ENCODE assay signal across 14 mouse cellular contexts in genomic region chr19:47053471-47053870, GRCm38 (mm10). TPM values are rescaled to one million over a fixed set of nuclear protein-coding genes. Genes with fewer than 3 reads are reported as not detected.
DNase-seq lines count a peak whose midpoint lies in the region.
"Had no signal": no experiment of that assay in that cellular context is flagged by ENCODE, and none has a peak within 500 bp of the region (broad histone marks: within the 10 kb centered on the region; RNA-seq: fewer than 3 reads in every experiment).

No protein-coding gene starts in this region.

- DNase-seq in urinary bladder, postnatal 36 days (ENCODE audit: low spot score in 2 of 2) = peak; percentile 27 to 28
- DNase-seq in urinary bladder, postnatal 10 days (ENCODE audit: low spot score) = no peak
- DNase-seq in kidney, adult 9 months = peak; percentile 87
- peak; percentile 37 to 54 for DNase-seq in kidney, postnatal 4 days
- DNase-seq in cerebellum, postnatal 14 days = no peak
- DNase-seq in embryo, embryonic 9.5 days (ENCODE audit: extremely low spot score) = no peak
- no peak for DNase-seq in gastrocnemius, postnatal 4 days (ENCODE audit: low spot score in 2 of 2)
- DNase-seq: adrenal gland, postnatal 36 days; cerebellum, adult 2 months; gastrocnemius, postnatal 14 days; liver, embryonic 13.5 days; lung, postnatal 10 days; retina, postnatal 1 day; thymus, postnatal 36 days had no signal

RNA-seq across cellular contexts. Expression of gene Pcgf6, which starts 2.8 kb away (rescaled TPM):
- total RNA-seq in gastrocnemius, postnatal 4 days (2021) = 1 to 10 TPM; 5.3 to 7.0 TPM

RNA-seq across cellular contexts. Expression of gene Taf5, which starts 14.1 kb away (rescaled TPM):
- total RNA-seq in gastrocnemius, postnatal 4 days (2021) = 1 to 10 TPM; 4.0 to 4.1 TPM

RNA-seq across cellular contexts. Expression of gene Usmg5, which starts 37.0 kb away (rescaled TPM):
- total RNA-seq in gastrocnemius, postnatal 4 days (2021) = 100 to 1,000 TPM; 864 to 878 TPM

RNA-seq across cellular contexts. Expression of gene Pdcd11, which starts 37.1 kb away (rescaled TPM):
- 10 to 100 TPM; 14.2 to 16.3 TPM for total RNA-seq in gastrocnemius, postnatal 4 days (2021)

RNA-seq across cellular contexts. Expression of gene Nt5c2, which starts 38.5 kb away (rescaled TPM):
- 10 to 100 TPM; 68.7 to 80.2 TPM for total RNA-seq in gastrocnemius, postnatal 4 days (2021)

Comparison
In these comparisons a context has a peak if more than half of its experiments do, and no peak if none do; other contexts are left out.
1. DNase-seq: peak in urinary bladder, postnatal 36 days (2 of 2), kidney, adult 9 months (single experiment) and kidney, postnatal 4 days (2 of 2); none in urinary bladder, postnatal 10 days (single experiment), cerebellum, postnatal 14 days (0 of 2), embryo, embryonic 9.5 days (single experiment) and gastrocnemius, postnatal 4 days (0 of 2).